Mouse (Mus musculus) adrenal gland, postnatal 36 days (tissue): Measurements from ENCODE around the gene Coro2a. TPM values are rescaled to one million over a fixed set of nuclear protein-coding genes. Genes with fewer than 3 reads are reported as not detected.

Experiments used
- DNase-seq, 2 experiments: peaks; one replicate each; pipeline ENCODE4 v3.0.0; 2021; ENCODE audit warnings: mixed read lengths in 1 of 2
- total RNA-seq, 2 experiments: library from RNA; stranded (reverse); gene quantifications; 2 replicates each; pipeline ENCODE4 v1.2.3; 2021

Gene Coro2a
- total RNA-seq, 2 experiments from 2014 or later: 2.5 to 3.1 TPM

DNA sequence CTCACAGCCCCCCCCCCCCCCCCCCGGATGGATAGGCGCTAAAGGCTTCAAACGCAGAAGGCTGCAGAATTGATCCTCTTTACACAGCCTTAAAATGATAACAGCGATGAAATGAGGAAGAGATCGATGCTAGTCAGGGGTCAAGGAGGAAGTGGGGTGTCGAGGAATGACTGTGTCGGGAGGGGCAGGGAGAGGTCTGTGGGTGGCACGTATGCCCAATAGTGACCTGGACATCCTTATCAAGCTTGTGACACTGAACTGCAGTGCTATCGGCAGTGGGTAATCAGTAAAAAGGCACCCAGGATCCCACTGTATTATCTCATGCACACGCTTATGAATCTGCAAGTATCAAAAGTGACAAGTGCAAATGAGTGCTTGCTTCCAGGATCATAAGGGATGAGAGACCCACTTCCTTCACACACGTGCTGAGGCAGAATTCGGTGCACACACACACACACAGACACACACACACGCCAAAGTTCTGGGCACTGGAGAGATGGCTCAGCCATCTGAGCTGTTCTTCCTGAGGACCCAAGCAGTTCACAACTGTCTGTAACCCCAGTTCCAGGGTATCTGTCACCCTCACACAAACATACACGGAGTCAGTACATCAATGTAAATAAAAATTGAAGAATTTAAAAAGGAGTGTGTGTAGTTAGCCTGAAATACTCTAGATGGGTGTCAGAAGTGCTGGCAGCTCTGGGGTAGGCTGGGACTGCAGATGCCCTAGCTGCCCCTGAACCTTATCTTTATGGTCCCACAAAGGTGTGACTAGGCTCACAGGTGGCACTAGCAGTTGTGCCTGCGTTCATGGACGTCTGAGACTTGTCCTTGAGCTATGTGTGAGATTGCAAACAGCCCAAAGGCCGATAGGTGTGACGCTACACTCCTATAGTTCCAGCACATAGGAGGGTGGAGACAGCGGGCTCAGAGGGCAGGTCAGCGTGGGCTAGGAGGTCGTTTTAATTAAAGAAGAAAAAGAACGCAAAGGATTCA lies 43.0 kb downstream of the Coro2a start:
- DNase-seq: no peak

DNA sequence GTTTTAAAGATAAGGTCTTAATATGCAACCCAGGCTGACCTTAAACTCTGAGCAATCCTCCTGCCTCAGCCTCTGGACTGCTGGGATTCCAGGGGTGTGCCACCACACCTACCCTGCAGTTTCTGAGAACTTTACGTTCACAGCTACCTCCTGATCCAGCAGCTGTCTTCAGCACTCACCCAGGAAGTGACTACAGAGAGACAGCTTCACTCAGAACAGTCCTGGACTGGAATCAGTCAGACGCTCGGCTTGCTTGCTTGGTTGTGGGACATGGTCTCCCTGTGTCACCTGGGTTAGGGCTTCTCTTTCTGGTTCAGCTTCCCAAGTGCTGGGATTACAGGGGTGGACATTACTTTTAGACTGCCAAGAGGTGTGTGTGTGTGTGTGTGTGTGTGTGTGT lies 45.1 kb downstream of the Coro2a start:
- no peak for DNase-seq

- DNase-seq: no peak
These were observed 46.2 kb downstream of the Coro2a start for GRCm38 (mm10) chr4:46555762-46556161.

DNA sequence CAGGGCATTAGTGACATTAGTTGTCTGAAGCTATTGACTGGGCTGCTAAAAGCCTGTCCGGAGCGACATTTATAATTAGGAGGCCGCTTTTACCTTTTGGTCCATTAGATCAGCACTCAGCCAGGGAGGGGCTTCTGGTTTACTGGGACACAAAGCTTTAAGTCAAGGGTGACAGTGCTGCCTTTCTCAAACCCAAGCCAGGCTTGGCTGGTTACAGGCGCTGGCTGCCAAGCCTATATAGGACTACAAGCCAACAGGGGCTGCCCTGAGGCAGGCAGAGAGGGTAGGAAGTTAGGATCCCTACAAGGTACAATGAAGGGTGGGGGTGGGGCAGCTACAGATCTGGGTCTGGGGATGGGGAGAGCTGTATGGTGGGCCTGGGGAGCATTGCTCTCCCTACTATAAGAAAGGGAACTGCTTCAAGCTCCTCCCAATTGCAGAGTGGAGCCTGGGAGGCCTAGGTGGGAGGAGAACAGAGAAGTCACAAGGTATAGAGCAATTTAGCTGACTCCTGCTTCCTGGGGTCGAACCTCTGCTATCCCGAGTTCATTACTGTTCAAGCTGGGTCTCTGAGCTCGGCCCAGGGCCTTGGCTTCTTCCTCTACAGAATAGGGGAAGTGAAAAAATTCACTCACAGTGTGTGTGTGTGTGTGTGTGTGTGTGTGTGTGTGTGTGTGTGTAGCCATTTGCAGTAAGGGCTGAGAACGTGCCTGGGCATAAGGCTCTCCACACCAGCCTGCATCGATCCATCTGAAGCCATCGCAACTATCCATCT lies 47.5 kb downstream of the Coro2a start:
- DNase-seq: peak in 1 of 2 experiments; percentile 20

DNA sequence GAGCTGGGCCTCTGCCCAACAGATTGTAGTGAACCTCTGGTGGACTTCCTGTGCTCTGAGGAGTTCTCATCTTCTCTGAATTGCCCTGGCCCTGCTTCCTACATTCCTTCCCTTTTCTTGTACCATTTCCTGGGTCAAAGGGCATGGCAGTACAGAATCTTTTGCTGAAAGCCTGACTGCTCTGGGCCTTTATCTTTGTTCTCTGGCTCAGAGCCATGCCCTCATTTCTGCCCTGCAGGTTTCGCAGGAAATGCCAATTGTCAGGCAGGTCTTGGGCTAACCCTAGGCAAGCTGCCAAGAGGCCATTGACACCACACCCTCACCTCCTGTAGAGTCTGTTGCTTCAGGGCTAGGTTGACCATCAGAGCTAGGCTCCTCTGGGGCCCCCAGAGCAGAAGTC lies 48.1 kb downstream of the Coro2a start:
- DNase-seq: peak; percentile 51 to 75

- peak in 1 of 2 experiments; percentile 12 for DNase-seq
These were observed 51.6 kb downstream of the Coro2a start for GRCm38 (mm10) chr4:46550406-46550805.

- no peak for DNase-seq
These were observed 52.0 kb downstream of the Coro2a start for GRCm38 (mm10) chr4:46549979-46550378.

DNA sequence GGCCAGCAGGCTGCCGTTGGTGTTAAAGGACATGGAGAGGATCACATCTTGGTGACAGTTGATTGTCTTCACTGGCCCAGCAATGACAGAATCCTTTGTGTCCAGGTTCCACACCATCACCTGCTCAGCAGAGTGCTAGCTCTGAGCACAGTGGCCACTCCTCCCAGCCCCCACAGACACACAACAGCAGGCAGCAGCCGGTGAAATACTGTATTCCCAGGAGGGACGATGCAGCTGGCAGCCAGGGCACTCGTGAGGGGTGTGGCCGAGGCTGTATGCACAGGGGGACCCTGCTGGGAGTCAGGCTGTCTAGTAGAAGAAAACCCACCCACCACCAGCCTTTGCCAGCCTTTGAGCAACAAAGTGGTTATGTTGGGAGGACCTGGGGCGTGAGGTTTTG lies 55.3 kb downstream of the Coro2a start:
- DNase-seq: no peak

- no peak for DNase-seq
These were observed 56.5 kb downstream of the Coro2a start for GRCm38 (mm10) chr4:46545498-46545897.

- DNase-seq: peak; percentile 32 to 41
These were observed 57.7 kb downstream of the Coro2a start for GRCm38 (mm10) chr4:46544313-46544712.

GRCm38 (mm10) chr4:46543366-46544050 lies 58.5 kb downstream of the Coro2a start:
- no peak for DNase-seq

DNA sequence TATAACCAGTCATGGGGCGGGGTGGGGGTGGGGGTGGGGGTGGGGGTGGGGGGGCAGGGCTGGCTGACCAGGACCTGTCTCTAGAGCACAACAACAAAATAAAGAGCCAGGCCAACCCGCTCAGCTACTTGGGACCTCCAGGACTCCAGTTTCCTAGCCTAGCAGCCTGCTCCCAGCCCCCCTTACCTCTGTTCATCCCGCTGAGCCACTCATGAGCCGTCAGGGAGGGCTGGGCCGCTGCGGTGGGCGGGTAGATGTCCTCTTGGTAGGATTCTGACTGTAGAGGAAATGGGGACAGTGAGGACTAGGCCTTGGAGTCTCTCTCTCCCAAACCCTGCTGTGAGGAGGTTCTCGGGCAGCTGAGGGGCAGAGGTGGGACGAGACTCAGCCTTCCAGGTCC lies 60.3 kb downstream of the Coro2a start:
- no peak for DNase-seq

- no peak for DNase-seq
These were observed 62.8 kb downstream of the Coro2a start for GRCm38 (mm10) chr4:46539167-46539566.

DNA sequence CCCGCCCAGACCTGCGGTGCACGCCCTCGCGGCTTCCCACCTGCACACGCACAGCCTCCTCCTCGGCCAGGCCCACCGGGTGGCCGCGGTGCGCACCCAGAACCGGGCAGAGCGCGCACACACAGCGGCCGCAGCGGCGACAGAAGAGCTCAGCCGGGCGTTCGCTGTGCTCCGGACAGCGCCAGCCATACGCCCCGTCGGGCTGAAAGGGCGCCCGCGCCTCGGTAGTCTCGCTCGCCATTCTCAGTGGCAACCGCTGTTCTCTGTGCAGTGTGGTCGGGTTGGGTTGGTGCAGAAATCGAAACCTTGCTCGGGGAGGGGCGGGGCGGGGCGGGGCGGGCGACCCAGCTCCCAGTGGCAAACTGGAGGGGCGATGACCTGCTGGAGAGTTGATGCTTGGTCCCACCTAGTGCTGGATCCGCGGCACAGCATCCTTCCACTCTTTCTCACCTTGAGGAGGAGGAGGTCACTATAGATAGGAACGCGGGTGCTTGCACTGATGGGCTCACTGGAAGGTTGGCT lies 66.1 kb downstream of the Coro2a start, which contains the start of gene Trim14:
Gene Trim14, minus strand, starts transcription at position 302 of the 522 bp plus-strand sequence.
- peak; percentile 49 to 58 for DNase-seq

DNA sequence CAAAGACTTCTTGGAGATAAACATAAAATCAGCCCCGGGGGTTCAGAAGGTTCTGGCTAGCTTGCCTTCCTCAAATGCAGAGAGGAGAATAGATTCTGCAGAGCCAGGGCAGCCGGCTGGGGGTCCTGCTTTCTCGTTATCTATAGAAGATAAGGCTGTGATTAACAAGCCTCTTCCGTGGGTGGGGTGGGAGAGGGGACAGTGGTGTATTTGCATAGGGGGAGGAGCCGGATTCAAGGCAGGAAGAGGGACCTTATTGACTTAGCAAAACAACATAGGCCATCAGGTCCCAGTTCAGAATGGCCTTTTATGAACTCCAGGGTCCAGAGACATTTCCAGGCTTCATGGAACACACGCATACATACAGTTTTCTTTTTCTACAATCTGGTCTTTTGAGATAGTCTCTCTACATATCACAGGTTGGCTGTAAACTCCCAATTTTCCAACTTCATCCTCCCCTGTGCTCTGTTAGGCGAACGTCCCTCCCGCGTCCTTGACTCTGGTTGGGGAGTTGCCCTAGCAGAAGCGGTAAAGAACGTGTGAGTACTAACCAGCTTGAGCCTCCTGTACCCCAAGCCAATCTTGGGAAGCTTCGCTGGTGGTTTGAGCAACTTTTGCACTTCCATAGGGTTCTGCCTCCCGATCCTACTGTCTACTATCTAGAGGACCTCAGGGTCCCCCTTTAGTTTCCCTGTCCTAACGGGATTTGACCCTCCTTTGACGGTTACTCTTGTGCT lies 66.7 kb downstream of the Coro2a start:
- peak in 1 of 2 experiments; percentile 29 for DNase-seq

DNA sequence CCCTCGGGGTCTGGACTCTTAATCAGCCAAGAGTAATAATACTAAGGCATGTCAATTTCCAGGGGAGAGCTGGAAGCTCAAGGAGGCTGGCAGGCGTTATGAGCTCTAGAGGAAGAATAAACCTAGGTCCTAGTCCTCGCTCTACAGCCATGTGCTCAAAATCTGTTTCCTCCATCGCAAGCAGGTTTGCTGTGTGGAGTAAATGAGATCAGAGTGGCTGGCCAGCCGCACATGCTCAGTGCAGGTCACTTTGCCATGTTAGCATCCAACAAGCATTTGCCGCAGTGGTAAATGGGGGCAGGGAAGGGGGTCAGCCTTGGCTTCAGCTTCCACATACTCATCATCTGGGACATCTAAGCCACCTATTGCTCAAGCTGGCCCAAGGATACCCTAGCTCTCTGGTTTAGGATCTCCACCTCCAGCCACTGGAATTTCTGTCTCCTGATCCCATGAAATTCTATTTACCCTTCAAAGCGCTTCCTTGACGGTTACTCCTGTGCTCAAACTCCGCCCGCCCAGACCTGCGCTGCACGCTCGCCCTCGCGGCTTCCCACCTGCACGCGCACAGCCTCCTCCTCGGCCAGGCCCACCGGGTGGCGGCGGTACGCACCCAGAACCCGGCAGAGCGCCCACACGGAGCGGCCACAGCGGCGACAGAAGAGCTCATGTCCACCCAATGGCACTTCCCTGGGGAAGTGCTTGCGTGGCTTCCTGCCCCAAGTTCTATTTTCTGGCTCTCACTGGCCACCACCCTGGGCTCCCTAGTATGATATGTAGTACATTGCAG lies 67.9 kb downstream of the Coro2a start:
- peak; percentile 3 to 45 for DNase-seq

GRCm38 (mm10) chr4:46532926-46533325 lies 69.1 kb downstream of the Coro2a start:
- DNase-seq: no peak

DNA sequence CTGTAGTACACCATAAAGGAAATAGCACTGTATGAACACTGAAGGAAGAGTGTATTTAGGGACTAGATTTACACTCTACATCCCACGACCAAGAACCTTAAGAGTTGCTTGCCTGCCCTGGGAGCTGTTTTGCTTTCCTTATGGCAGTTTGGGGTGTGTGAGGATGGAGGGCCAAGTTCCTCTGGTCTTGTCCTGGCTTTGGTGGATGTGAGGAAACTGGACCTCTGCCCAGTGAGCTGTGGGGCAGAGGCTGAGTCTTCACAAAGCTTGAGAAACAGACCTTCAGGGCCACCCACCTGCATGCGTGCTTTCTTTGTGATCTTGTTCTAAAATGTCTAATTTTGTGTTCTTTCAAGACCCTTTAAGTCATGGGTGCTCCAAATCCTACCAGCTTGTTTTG lies 69.5 kb downstream of the Coro2a start:
- no peak for DNase-seq

GRCm38 (mm10) chr4:46529722-46530121 lies 72.3 kb downstream of the Coro2a start:
- no peak for DNase-seq

GRCm38 (mm10) chr4:46527558-46527926 lies 74.5 kb downstream of the Coro2a start:
- peak in 1 of 2 experiments; percentile 26 for DNase-seq
